Mouse (Mus musculus) monocyte, adult 2 months (primary cell): ENCODE measurements around the gene Cldn14.
A peak's percentile ranks its signal among the peaks of the same experiment; 100 is the strongest.
"Not testable (repeated sequence)": the region's sequence is repeated elsewhere in the genome, so short reads cannot be mapped to it uniquely, and the experiment has no call there.

Experiments
- DNase-seq, 2 experiments: peaks; one replicate each; pipeline ENCODE4 v3.0.0; 2022; ENCODE audit warnings: low spot score in 2 of 2, low read depth in 1 of 2

The Cldn14 gene

GRCm38 (mm10) chr16:94008737-94009136 lies at the start of gene Cldn14:
TSS of gene Cldn14 (minus strand) at chr16:94008837.
- no peak for DNase-seq

GRCm38 (mm10) chr16:94055576-94055975 lies 46.9 kb upstream of the Cldn14 start:
- DNase-seq: no peak

GRCm38 (mm10) chr16:94055176-94055575 lies 46.5 kb upstream of the Cldn14 start:
- DNase-seq: no peak

- DNase-seq: no peak
These were observed 41.7 kb upstream of the Cldn14 start for GRCm38 (mm10) chr16:94050368-94050767.

- DNase-seq: no peak
These were observed 36.4 kb upstream of the Cldn14 start for GRCm38 (mm10) chr16:94044996-94045395.

- DNase-seq: no peak
These were observed 35.2 kb upstream of the Cldn14 start for GRCm38 (mm10) chr16:94043797-94044196.

GRCm38 (mm10) chr16:94041065-94041712 lies 32.6 kb upstream of the Cldn14 start:
- no peak for DNase-seq

- DNase-seq: no peak
These were observed 31.8 kb upstream of the Cldn14 start for GRCm38 (mm10) chr16:94040485-94040884.

- no peak for DNase-seq
These were observed 30.3 kb upstream of the Cldn14 start for GRCm38 (mm10) chr16:94038986-94039341.

GRCm38 (mm10) chr16:94038272-94038985 lies 29.8 kb upstream of the Cldn14 start:
- DNase-seq: peak in 1 of 2 experiments; percentile 2

- no peak for DNase-seq
These were observed 28.6 kb upstream of the Cldn14 start for GRCm38 (mm10) chr16:94037280-94037679.

- DNase-seq: no peak
These were observed 25.5 kb upstream of the Cldn14 start for GRCm38 (mm10) chr16:94034152-94034551.

GRCm38 (mm10) chr16:94032270-94032669 lies 23.6 kb upstream of the Cldn14 start:
- no peak for DNase-seq

- no peak for DNase-seq
These were observed 15.0 kb upstream of the Cldn14 start for GRCm38 (mm10) chr16:94023352-94024280.

- DNase-seq: not testable (repeated sequence)
These were observed 11.1 kb upstream of the Cldn14 start for GRCm38 (mm10) chr16:94019725-94020124.

GRCm38 (mm10) chr16:94017953-94018352 lies 9.3 kb upstream of the Cldn14 start:
- DNase-seq: no peak

GRCm38 (mm10) chr16:94014489-94015096 lies 6.0 kb upstream of the Cldn14 start:
- DNase-seq: no peak

GRCm38 (mm10) chr16:94013328-94014086 lies 4.9 kb upstream of the Cldn14 start:
- DNase-seq: not testable (repeated sequence)

GRCm38 (mm10) chr16:94011224-94011623 lies 2.6 kb upstream of the Cldn14 start:
- DNase-seq: no peak

- no peak for DNase-seq
These were observed 2.0 kb upstream of the Cldn14 start for GRCm38 (mm10) chr16:94010633-94011032.

- no peak for DNase-seq
These were observed 1.5 kb upstream of the Cldn14 start for GRCm38 (mm10) chr16:94010156-94010555.
